Mouse (Mus musculus): ENCODE measurements around the gene 5031439G07Rik. TPM values are rescaled to one million over a fixed set of nuclear protein-coding genes. Genes with fewer than 3 reads are reported as not detected.

Gene 5031439G07Rik
- total and polyA plus RNA-seq, 3 experiments = 19.6 to 61.0 TPM; not detected in 1

- H3K9ac ChIP-seq (ENCODE audit: control insufficient read depth, low read depth, low read length, poor library complexity, severe bottlenecking) = no peak overlapping the region
- DNase-seq (ENCODE audit: low read depth, low spot score) = no peak
Observed at GRCm38 (mm10) chr15:84997768-84998454, 9.6 kb upstream of the 5031439G07Rik start.

DNA sequence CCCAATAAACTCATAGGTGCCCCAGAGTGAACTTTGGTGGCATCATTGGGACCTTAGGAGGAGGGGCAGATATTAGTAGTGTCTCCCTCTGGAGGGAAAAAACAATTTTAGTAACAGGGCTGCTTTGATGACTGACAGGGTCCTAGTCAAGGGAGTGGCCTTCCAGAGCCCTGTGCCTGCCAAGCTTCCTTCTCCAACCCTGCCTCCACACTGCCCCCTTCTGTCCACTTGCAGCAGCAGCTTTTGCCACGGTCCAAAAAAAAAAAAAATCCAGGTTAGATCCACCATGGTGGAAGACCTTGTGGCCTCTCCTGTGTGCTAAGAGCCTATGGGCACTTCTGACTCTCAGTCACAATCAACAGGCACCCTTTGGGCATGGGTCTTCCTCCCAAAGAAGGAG, 7.6 kb upstream of the 5031439G07Rik start:
- H3K36me3 ChIP-seq (ENCODE audit: control insufficient read depth in 1 of 2, insufficient read depth in 2 of 2, low read length in 2 of 2) = peaks cover 0 to 2% of the 10 kb centered on the region in 2 experiments; a peak in 1 of 4 replicates
- H3K27me3 ChIP-seq (ENCODE audit: control insufficient read depth in 1 of 2, insufficient read depth in 2 of 2, low read length in 2 of 2) = no peaks in the 10 kb centered on the region
- peaks cover 0 to 8% of the 10 kb centered on the region in 2 experiments; a peak in 3 of 4 replicates for H3K4me1 ChIP-seq (ENCODE audit: control insufficient read depth in 1 of 2, insufficient read depth in 2 of 2, low read length in 2 of 2)
- no peaks in the 10 kb centered on the region for H3K79me2 ChIP-seq (ENCODE audit: control insufficient read depth, insufficient read depth, low read length, poor library complexity)
- DNase-seq (ENCODE audit: low read depth, low spot score) = peak; percentile 81
- H3K9ac ChIP-seq (ENCODE audit: control insufficient read depth, low read depth, low read length, poor library complexity, severe bottlenecking) = no peak overlapping the region
- no peak overlapping the region for H3K27ac ChIP-seq (ENCODE audit: control insufficient read depth, low read depth, low read length)
- no peak overlapping the region for H3K4me3 ChIP-seq (ENCODE audit: control insufficient read depth in 1 of 2, insufficient read depth in 1 of 2, low read depth in 2 of 2, low read length in 2 of 2)
- TF ChIP-seq USF1 (IDR thresholded peaks at IDR 0.05; ENCODE audit: low read depth, low read length) (no peak), RAD21 (IDR thresholded peaks at IDR 0.05; ENCODE audit: low read depth, low read length) (peak; percentile 52), ZC3H11A (IDR thresholded peaks at IDR 0.05; ENCODE audit: low read depth, low read length) (peak; percentile 35), ELF1 (IDR thresholded peaks at IDR 0.05; ENCODE audit: low read depth, low read length) (no peak), ZNF384 (IDR thresholded peaks at IDR 0.05; ENCODE audit: low read depth, low read length) (peak; percentile 98), MYB (IDR thresholded peaks at IDR 0.05; ENCODE audit: low read depth, low read length) (no peak), POLR2AphosphoS5 (IDR thresholded peaks at IDR 0.05; ENCODE audit: borderline replicate concordance, low read depth, low read length) (no peak), CTCF (IDR thresholded peaks at IDR 0.05 in 2 of 3, conservative IDR thresholded peaks at IDR 0.05 in 1 of 3; ENCODE audit: control insufficient read depth in 1 of 3, insufficient read depth in 1 of 3, low read depth in 2 of 3, low read length in 3 of 3, poor library complexity in 1 of 3, severe bottlenecking in 1 of 3) (peak; percentile 63 to 72 (median 70)), SMC3 (IDR thresholded peaks at IDR 0.05; ENCODE audit: low read depth, low read length) (peak; percentile 68), BHLHE40 (IDR thresholded peaks at IDR 0.05; ENCODE audit: borderline replicate concordance, low read depth, low read length) (no peak), RCOR1 (IDR thresholded peaks at IDR 0.05; ENCODE audit: low read depth, low read length) (no peak)
- no peaks in the 10 kb centered on the region for H3K9me3 ChIP-seq (replicated peaks; ENCODE audit: insufficient read depth, low read length)

More at GRCm38 (mm10) chr15:84997768-84998454, 9.6 kb upstream of the 5031439G07Rik start:
- peaks cover 0 to 8% of the 10 kb centered on the region in 2 experiments; a peak in 3 of 4 replicates for H3K4me1 ChIP-seq (ENCODE audit: control insufficient read depth in 1 of 2, insufficient read depth in 2 of 2, low read length in 2 of 2)
- no peak overlapping the region for H3K4me3 ChIP-seq (ENCODE audit: control insufficient read depth in 1 of 2, insufficient read depth in 1 of 2, low read depth in 2 of 2, low read length in 2 of 2)
- no peaks in the 10 kb centered on the region for H3K9me3 ChIP-seq (replicated peaks; ENCODE audit: insufficient read depth, low read length)
- H3K27ac ChIP-seq (ENCODE audit: control insufficient read depth, low read depth, low read length) = no peak overlapping the region
- TF ChIP-seq CHD1 (IDR thresholded peaks at IDR 0.05; ENCODE audit: low read depth, low read length) (no peak), ZC3H11A (IDR thresholded peaks at IDR 0.05; ENCODE audit: low read depth, low read length) (no peak), MAZ (IDR thresholded peaks at IDR 0.05; ENCODE audit: low read depth, low read length) (no peak), TCF12 (IDR thresholded peaks at IDR 0.05; ENCODE audit: low read depth, low read length) (no peak), USF2 (IDR thresholded peaks at IDR 0.05; ENCODE audit: borderline replicate concordance in 1 of 2, insufficient read depth in 1 of 2, low read depth in 1 of 2, low read length in 2 of 2) (no peak), RCOR1 (IDR thresholded peaks at IDR 0.05; ENCODE audit: low read depth, low read length) (no peak), POLR2AphosphoS5 (IDR thresholded peaks at IDR 0.05; ENCODE audit: borderline replicate concordance, low read depth, low read length) (no peak), ETS1 (IDR thresholded peaks at IDR 0.05; ENCODE audit: low read depth, low read length) (no peak), ELF1 (IDR thresholded peaks at IDR 0.05; ENCODE audit: low read depth, low read length) (no peak), BHLHE40 (IDR thresholded peaks at IDR 0.05; ENCODE audit: borderline replicate concordance, low read depth, low read length) (no peak), MYB (IDR thresholded peaks at IDR 0.05; ENCODE audit: low read depth, low read length) (no peak), RAD21 (IDR thresholded peaks at IDR 0.05; ENCODE audit: low read depth, low read length) (no peak)
- H3K79me2 ChIP-seq (ENCODE audit: control insufficient read depth, insufficient read depth, low read length, poor library complexity) = no peaks in the 10 kb centered on the region
- peaks cover 0 to 2% of the 10 kb centered on the region in 2 experiments; a peak in 1 of 4 replicates for H3K36me3 ChIP-seq (ENCODE audit: control insufficient read depth in 1 of 2, insufficient read depth in 2 of 2, low read length in 2 of 2)
- H3K27me3 ChIP-seq (ENCODE audit: control insufficient read depth in 1 of 2, insufficient read depth in 2 of 2, low read length in 2 of 2) = no peaks in the 10 kb centered on the region

Data from MEL (cell line).